Mouse (Mus musculus) kidney, adult 2 months (tissue): Measurements from ENCODE around the gene Trim33.

Source experiments
- CTCF ChIP-seq: fragments of 200-500 bp; conservative IDR thresholded peaks from 2 replicates; pipeline ENCODE4 v1.5.1; 2011; ENCODE audit warnings: low read depth, mild to moderate bottlenecking, control low read depth, low read length, moderate library complexity, mixed read lengths; ENCODE audit not compliant: insufficient read depth, insufficient read length
- POLR2A ChIP-seq: fragments of 200-500 bp; IDR thresholded peaks from one replicate; pipeline ENCODE4 v1.6.1; 2011; ENCODE audit warnings: low read depth, low read length, control low read depth

GRCm38 (mm10) chr3:103378018-103378417 lies 98.9 kb downstream of the Trim33 start:
- TF ChIP-seq POLR2A = no peak
- no peak for TF ChIP-seq CTCF
